Mouse (Mus musculus) embryonic fibroblast, embryonic 13.5 days (primary cell): ENCODE measurements around the gene Gne.

ENCODE experiments used
- CTCF ChIP-seq: IDR thresholded peaks from 2 replicates; pipeline ENCODE4 v1.5.1; 2011; ENCODE audit warnings: mild to moderate bottlenecking, control low read depth, low read length, moderate library complexity, borderline replicate concordance; ENCODE audit not compliant: insufficient read depth
- POLR2A ChIP-seq: IDR thresholded peaks from 2 replicates; pipeline ENCODE4 v1.6.1; 2011; ENCODE audit warnings: low read depth, mild to moderate bottlenecking, control low read depth, low read length, moderate library complexity

DNA sequence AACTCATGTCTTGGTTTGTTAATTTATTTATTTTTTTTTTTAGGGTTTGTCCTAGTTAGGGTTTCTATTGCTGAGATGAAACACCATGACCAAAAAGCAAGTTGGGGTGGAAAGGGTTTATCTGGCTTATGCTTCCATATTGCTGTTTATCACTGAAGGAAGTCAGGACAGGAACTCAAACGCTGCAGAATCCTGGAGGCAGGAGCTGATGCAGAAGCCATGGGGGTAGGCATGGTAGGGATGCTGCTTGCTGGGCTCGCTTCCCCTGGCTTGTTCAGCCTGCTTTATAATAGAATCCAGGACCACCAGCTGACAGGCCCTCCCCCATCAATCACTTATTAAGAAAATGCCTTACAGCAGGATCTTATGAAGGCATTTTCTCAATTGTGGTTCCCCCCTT lies 73.1 kb downstream of the Gne start:
- TF ChIP-seq CTCF (no peak), POLR2A (no peak)
